Mouse (Mus musculus): ENCODE data around the gene Cdkal1. TPM values are rescaled to one million over a fixed set of nuclear protein-coding genes. Genes with fewer than 3 reads are reported as not detected.

Gene Cdkal1
- polyA plus RNA-seq, 1 experiment from 2014 or later, result 29.9 TPM

DNA sequence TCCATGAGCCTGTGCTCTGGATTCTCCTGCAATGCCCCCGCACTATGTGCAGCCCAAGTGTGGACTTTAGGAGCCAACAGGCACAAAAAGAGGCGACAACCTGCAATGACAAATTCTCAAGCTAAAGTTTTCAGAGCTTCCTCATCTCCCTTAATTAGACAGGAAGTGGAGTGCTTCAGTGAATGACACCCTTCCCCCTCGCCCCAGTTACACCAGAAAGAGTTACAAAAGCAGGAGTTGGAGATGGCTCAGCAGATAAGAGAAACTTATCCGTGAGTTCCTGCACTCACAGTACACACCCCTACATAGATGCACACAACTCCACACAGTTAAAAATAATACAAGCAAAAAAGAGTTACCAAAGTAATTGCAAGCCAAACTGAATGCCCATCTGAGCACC lies 620.4 kb downstream of the Cdkal1 start:
- Histone ChIP-seq H3K27me3 (replicated peaks) (no peaks in the 10 kb centered on the region), H3K36me3 (no peaks in the 10 kb centered on the region), H3K9me3 (0 out of 2 replicates have a peak, but pooled peaks cover 3% of the 10 kb centered on the region), H3K9ac (no peak overlapping the region), H3K4me2 (no peak overlapping the region), H3K4me3 (replicated peaks) (no peak overlapping the region), H3K27ac (no peak overlapping the region), H3K4me1 (no peaks in the 10 kb centered on the region)
- 62% methylated on average over 4 of the region's 4 CpGs for WGBS
- ATAC-seq (ENCODE audit: insufficient read depth, low FRiP score, low read depth), result no peak

DNA sequence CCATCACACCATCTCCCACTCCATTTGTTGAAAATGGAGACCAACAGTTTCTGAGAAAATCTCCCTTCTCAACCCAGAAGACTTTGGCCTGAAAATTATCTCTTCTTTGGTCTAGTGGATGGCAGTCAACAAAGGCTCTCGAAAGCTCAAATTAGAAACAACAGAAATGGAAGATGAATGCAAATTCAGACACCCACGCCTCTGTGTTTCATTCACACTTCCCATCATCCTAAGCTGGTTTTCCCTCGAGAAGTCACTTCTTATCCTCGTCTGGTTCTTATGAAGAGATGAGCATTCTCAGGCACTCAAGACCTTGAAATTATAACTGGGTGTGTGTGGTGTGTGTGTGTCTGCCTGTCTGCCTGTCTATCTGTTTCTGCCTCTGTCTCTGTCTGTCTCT lies 621.0 kb downstream of the Cdkal1 start:
- H3K4me1 ChIP-seq, result no peaks in the 10 kb centered on the region
- H3K36me3 ChIP-seq, result no peaks in the 10 kb centered on the region
- H3K4me2 ChIP-seq, result no peak overlapping the region
- H3K9me3 ChIP-seq, result 0 out of 2 replicates have a peak, but pooled peaks cover 3% of the 10 kb centered on the region
- 76% methylated on average over 4 of the region's 4 CpGs for WGBS
- ATAC-seq (ENCODE audit: insufficient read depth, low FRiP score, low read depth), result no peak
- H3K4me3 ChIP-seq (replicated peaks), result no peak overlapping the region
- no peaks in the 10 kb centered on the region for H3K27me3 ChIP-seq (replicated peaks)
- no peak overlapping the region for H3K27ac ChIP-seq
- no peak overlapping the region for H3K9ac ChIP-seq

GRCm38 (mm10) chr13:29233970-29234369 lies 621.5 kb downstream of the Cdkal1 start:
- Histone ChIP-seq H3K4me2 (no peak overlapping the region), H3K27me3 (replicated peaks) (no peaks in the 10 kb centered on the region), H3K36me3 (no peaks in the 10 kb centered on the region), H3K4me1 (no peaks in the 10 kb centered on the region), H3K4me3 (replicated peaks) (no peak overlapping the region), H3K9ac (no peak overlapping the region), H3K9me3 (0 out of 2 replicates have a peak, but pooled peaks cover 3% of the 10 kb centered on the region), H3K27ac (no peak overlapping the region)
- ATAC-seq (ENCODE audit: insufficient read depth, low FRiP score, low read depth), result no peak
- 89% methylated on average over 11 of the region's 11 CpGs for WGBS

GRCm38 (mm10) chr13:29232681-29233080 lies 622.8 kb downstream of the Cdkal1 start:
- H3K9ac ChIP-seq, result no peak overlapping the region
- no peaks in the 10 kb centered on the region for H3K4me1 ChIP-seq
- 0 out of 2 replicates have a peak, but pooled peaks cover 3% of the 10 kb centered on the region for H3K9me3 ChIP-seq
- no peak overlapping the region for H3K27ac ChIP-seq
- H3K4me3 ChIP-seq (replicated peaks), result no peak overlapping the region
- no peak for ATAC-seq (ENCODE audit: insufficient read depth, low FRiP score, low read depth)
- H3K4me2 ChIP-seq, result no peak overlapping the region
- no peaks in the 10 kb centered on the region for H3K27me3 ChIP-seq (replicated peaks)
- WGBS, result 30% methylated on average over 4 of the region's 4 CpGs
- H3K36me3 ChIP-seq, result no peaks in the 10 kb centered on the region

DNA sequence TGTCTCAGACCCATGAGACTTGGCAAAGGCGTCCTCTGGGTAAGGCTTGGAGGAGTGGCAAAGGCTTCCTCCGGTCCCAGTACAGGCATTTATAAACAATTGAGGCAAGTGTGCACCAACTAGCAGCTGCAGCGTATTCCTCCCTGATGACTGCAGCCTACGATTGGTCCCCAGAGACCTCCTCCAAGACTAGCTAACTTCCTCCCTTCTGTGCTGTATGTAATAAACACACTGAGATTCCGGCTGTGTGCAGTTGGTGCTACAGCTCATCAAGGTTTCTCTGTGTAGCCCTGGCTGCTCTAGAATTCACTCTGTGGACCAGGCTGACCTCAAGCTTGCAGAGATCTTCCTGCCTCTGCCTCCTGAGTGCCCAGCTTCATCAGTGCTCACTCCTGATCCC lies 630.7 kb downstream of the Cdkal1 start:
- Histone ChIP-seq H3K4me1 (0 out of 2 replicates have a peak, but pooled peaks cover 5% of the 10 kb centered on the region), H3K9me3 (no peaks in the 10 kb centered on the region), H3K27me3 (replicated peaks) (no peaks in the 10 kb centered on the region), H3K4me2 (no peak overlapping the region), H3K4me3 (replicated peaks) (no peak overlapping the region), H3K27ac (no peak overlapping the region), H3K9ac (no peak overlapping the region), H3K36me3 (no peaks in the 10 kb centered on the region)
- 59% methylated on average over 5 of the region's 5 CpGs for WGBS
- ATAC-seq (ENCODE audit: insufficient read depth, low FRiP score, low read depth), result no peak

- Histone ChIP-seq H3K27me3 (replicated peaks) (no peaks in the 10 kb centered on the region), H3K9ac (no peak overlapping the region), H3K4me3 (replicated peaks) (no peak overlapping the region), H3K36me3 (no peaks in the 10 kb centered on the region), H3K4me1 (0 out of 2 replicates have a peak, but pooled peaks cover 5% of the 10 kb centered on the region), H3K9me3 (no peaks in the 10 kb centered on the region), H3K27ac (peak overlapping the region; percentile 16; the same call in 1 of the 2 replicates), H3K4me2 (no peak overlapping the region)
- 38% methylated on average over 10 of the region's 10 CpGs for WGBS
- ATAC-seq (ENCODE audit: insufficient read depth, low FRiP score, low read depth), result no peak
These were observed 633.1 kb downstream of the Cdkal1 start for GRCm38 (mm10) chr13:29222261-29222838.

DNA sequence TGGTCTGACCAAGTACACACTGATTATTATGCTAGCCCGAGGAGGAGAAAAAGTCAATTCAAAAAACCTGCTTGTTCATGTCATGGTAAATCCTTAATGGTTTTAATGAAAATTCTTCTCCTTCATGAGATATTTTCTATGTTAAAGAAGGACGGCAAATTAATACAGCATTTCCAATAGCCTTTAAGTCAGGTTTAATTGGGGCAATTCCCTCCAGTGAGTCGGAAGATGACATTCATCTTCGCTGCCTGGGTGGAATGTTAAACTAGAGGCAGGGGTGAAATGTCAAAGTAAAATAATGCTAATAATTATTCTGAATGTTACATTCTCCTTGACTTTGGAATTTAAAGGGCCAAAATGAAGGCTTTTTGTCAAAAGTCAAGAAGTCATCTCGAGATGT lies 633.8 kb downstream of the Cdkal1 start:
- Histone ChIP-seq H3K4me2 (no peak overlapping the region), H3K9me3 (no peaks in the 10 kb centered on the region), H3K36me3 (no peaks in the 10 kb centered on the region), H3K4me1 (0 out of 2 replicates have a peak, but pooled peaks cover 5% of the 10 kb centered on the region), H3K9ac (no peak overlapping the region), H3K4me3 (replicated peaks) (no peak overlapping the region), H3K27me3 (replicated peaks) (no peaks in the 10 kb centered on the region), H3K27ac (no peak overlapping the region)
- no peak for ATAC-seq (ENCODE audit: insufficient read depth, low FRiP score, low read depth)
- WGBS, result 63% methylated on average over 5 of the region's 5 CpGs

GRCm38 (mm10) chr13:29218594-29219230 lies 636.8 kb downstream of the Cdkal1 start:
- H3K36me3 ChIP-seq, result no peaks in the 10 kb centered on the region
- no peak overlapping the region for H3K4me2 ChIP-seq
- H3K4me3 ChIP-seq (replicated peaks), result no peak overlapping the region
- H3K9ac ChIP-seq, result no peak overlapping the region
- no peaks in the 10 kb centered on the region for H3K9me3 ChIP-seq
- H3K27ac ChIP-seq, result no peak overlapping the region
- 0 out of 2 replicates have a peak, but pooled peaks cover 5% of the 10 kb centered on the region for H3K4me1 ChIP-seq
- no peak for ATAC-seq (ENCODE audit: insufficient read depth, low FRiP score, low read depth)
- no peaks in the 10 kb centered on the region for H3K27me3 ChIP-seq (replicated peaks)

DNA sequence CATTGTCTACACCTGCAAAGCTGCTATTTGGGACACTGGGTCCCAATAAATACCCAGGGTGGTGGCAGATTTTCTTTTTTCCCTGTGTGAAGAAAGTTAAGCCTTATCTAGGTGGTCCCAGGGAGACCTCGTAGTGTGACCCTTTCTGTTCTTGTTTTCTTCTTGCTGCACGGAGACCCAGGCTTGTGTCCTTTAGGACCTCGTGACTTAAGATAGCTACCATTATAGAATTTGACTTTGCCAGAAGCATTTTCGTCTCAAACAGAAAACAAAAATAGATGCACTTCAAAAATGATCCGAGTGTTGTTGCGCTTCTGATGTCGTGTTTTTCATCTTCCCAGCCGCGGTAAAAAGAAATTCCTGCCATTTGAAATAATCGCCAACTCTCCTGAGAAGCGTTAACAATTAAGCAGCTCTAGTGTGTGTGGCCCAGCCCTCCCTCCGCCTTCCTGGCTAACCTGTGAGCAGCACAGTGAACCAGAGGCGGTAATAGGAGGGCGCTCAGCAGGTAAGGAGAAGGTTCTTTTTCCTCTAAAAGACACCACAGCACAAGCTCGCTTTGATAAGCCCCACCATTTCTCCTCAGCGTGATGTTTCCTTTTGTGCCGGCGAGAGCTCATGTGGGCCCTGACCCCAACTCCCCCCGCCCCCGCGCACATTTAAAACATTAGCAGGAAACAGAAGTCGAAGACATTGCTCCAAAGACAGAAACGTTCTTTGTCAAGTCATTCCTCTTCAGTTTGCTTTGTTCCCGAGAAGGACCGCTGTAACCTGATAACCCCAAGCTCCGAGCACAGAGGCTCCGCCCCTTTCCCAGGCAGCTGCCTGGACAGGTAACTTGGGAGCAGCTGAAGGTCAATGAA lies 645.1 kb downstream of the Cdkal1 start:
- H3K27me3 ChIP-seq (replicated peaks), result no peaks in the 10 kb centered on the region
- WGBS, result 6% methylated on average over 27 of the region's 27 CpGs
- peak overlapping the region; percentile 36 for H3K4me3 ChIP-seq (replicated peaks)
- H3K36me3 ChIP-seq, result no peaks in the 10 kb centered on the region
- no peak overlapping the region for H3K9ac ChIP-seq
- H3K4me1 ChIP-seq, result peaks cover 7% of the 10 kb centered on the region; the same call in 1 of the 2 replicates
- H3K27ac ChIP-seq, result peak overlapping the region; percentile 82
- no peaks in the 10 kb centered on the region for H3K9me3 ChIP-seq
- peak; percentile 86 for ATAC-seq (ENCODE audit: insufficient read depth, low FRiP score, low read depth)
- peak overlapping the region; percentile 68 for H3K4me2 ChIP-seq

DNA sequence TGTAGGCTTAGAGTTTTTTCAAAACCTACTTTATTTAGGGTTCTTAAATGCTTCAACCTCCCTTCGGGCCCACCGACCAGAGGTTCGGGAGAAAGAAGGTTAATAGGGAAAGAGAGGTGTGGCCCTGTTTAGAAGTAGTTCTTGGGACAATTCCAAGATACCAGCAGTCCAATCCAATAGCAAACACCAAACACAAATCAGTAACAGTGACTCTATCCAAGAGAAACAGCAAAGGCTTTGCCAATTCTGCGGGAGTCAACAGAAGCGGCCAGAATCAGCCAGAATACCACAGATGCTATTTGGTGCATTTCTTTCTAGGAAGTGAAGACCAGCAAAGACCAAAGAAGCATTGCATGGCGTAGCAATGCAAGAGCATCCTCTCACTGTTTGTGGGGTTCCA lies 646.7 kb downstream of the Cdkal1 start:
- Histone ChIP-seq H3K36me3 (no peaks in the 10 kb centered on the region), H3K27ac (no peak overlapping the region), H3K9ac (no peak overlapping the region), H3K9me3 (no peaks in the 10 kb centered on the region), H3K4me3 (replicated peaks) (no peak overlapping the region), H3K4me2 (no peak overlapping the region), H3K27me3 (replicated peaks) (no peaks in the 10 kb centered on the region), H3K4me1 (peaks cover 7% of the 10 kb centered on the region; the same call in 1 of the 2 replicates)
- WGBS, result 94% methylated on average over 6 of the region's 6 CpGs
- ATAC-seq (ENCODE audit: insufficient read depth, low FRiP score, low read depth), result no peak

DNA sequence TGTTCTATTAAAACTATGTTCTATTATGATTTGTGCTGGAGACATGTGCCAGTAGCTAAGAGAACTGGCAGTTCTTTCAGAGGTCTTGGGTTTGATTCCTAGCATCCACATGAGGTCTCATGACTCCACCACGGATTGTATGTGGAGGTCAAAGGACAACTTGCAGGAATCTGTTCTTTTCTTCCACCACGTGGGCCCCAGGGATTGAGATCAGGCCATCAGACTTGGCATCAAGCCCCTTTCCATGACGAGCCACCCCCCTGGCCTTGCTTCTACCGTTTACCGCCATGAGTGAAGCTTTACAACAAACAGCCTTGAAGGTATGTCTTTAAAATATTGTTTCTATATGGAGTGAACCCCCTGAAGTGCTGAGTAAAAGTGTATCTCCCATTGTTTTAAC lies 651.6 kb downstream of the Cdkal1 start:
- whole genome bisulfite sequencing, result 75% methylated on average over 5 of the region's 5 CpGs
- ATAC-seq (ENCODE audit: insufficient read depth, low FRiP score, low read depth), result no peak
- no peaks in the 10 kb centered on the region for H3K36me3 ChIP-seq
- no peak overlapping the region for H3K27ac ChIP-seq
- H3K27me3 ChIP-seq (replicated peaks), result no peaks in the 10 kb centered on the region
- H3K4me2 ChIP-seq, result no peak overlapping the region
- no peak overlapping the region for H3K4me3 ChIP-seq (replicated peaks)
- H3K9ac ChIP-seq, result no peak overlapping the region
- H3K9me3 ChIP-seq, result no peaks in the 10 kb centered on the region
- peaks cover 8% of the 10 kb centered on the region; the same call in 1 of the 2 replicates for H3K4me1 ChIP-seq

DNA sequence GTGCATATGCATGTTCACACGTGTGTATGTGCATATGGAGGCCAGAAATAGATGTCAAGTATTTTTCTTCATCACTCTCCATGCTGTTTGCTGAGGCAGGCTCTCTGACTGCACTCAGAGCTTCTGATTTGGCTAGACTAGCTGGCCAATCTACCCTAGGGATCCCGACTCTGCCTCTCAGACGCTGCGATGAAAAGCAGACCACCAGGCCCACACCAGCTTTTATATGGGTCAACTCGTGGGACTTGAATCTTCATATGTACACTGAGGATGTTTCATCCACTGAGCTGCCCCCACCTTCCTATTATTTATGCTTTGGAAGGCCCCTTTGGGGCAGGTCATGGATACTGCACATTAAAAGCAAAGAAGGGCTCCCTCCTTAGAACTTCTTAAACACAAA lies 652.0 kb downstream of the Cdkal1 start:
- 80% methylated on average over 5 of the region's 5 CpGs for WGBS
- Histone ChIP-seq H3K4me2 (no peak overlapping the region), H3K9me3 (no peaks in the 10 kb centered on the region), H3K36me3 (no peaks in the 10 kb centered on the region), H3K9ac (no peak overlapping the region), H3K27ac (no peak overlapping the region), H3K4me1 (peaks cover 8% of the 10 kb centered on the region; the same call in 1 of the 2 replicates), H3K27me3 (replicated peaks) (no peaks in the 10 kb centered on the region), H3K4me3 (replicated peaks) (no peak overlapping the region)
- no peak for ATAC-seq (ENCODE audit: insufficient read depth, low FRiP score, low read depth)

Data from stomach, embryonic 15.5 days (tissue).